Mouse (Mus musculus) MEL (cell line): ENCODE results near the gene Spice1.

Source experiments
- CTCF ChIP-seq, 3 experiments: IDR thresholded peaks in 2 of 3; conservative IDR thresholded peaks in 1 of 3; 2 replicates each; pipeline ENCODE4 v1.5.1; 2011 to 2012; ENCODE audit warnings: low read length in 3 of 3, low read depth in 2 of 3, mild to moderate bottlenecking in 2 of 3, improper control_type of control experiment in 1 of 3, inconsistent platforms in 1 of 3, mixed read lengths in 1 of 3, moderate library complexity in 1 of 3; ENCODE audit not compliant: control insufficient read depth in 1 of 3, insufficient read depth in 1 of 3, poor library complexity in 1 of 3, severe bottlenecking in 1 of 3
- E2F4 ChIP-seq: IDR thresholded peaks from 2 replicates; pipeline ENCODE4 v1.6.1; 2011; ENCODE audit warnings: low read depth, low read length, improper control_type of control experiment, borderline replicate concordance
- ELF1 ChIP-seq: IDR thresholded peaks from 2 replicates; pipeline ENCODE4 v1.6.1; 2014; ENCODE audit warnings: low read depth, mild to moderate bottlenecking, inconsistent platforms, low read length, improper control_type of control experiment, moderate library complexity
- POLR2AphosphoS2 ChIP-seq: IDR thresholded peaks from 2 replicates; pipeline ENCODE4 v1.6.1; 2011; ENCODE audit warnings: low read length, improper control_type of control experiment
- SMC3 ChIP-seq: IDR thresholded peaks from 2 replicates; pipeline ENCODE4 v1.6.1; 2011; ENCODE audit warnings: low read depth, low read length, improper control_type of control experiment
- USF2 ChIP-seq, 2 experiments: IDR thresholded peaks; 2 replicates each; pipeline ENCODE4 v1.6.1; 2011 to 2012; ENCODE audit warnings: improper control_type of control experiment in 2 of 2, low read length in 2 of 2, borderline replicate concordance in 1 of 2, inconsistent platforms in 1 of 2, low read depth in 1 of 2, mild to moderate bottlenecking in 1 of 2; ENCODE audit not compliant: insufficient read depth in 1 of 2
- ZC3H11A ChIP-seq: IDR thresholded peaks from 2 replicates; pipeline ENCODE4 v1.6.1; 2012; ENCODE audit warnings: low read depth, mild to moderate bottlenecking, inconsistent platforms, low read length, improper control_type of control experiment

- no peak for TF ChIP-seq ZC3H11A
- no peak for TF ChIP-seq USF2 (IDR thresholded peaks at IDR 0.05; ENCODE audit: borderline replicate concordance in 1 of 2, insufficient read depth in 1 of 2, low read depth in 1 of 2, low read length in 2 of 2)
- no peak for TF ChIP-seq CTCF (IDR thresholded peaks at IDR 0.05 in 2 of 3, conservative IDR thresholded peaks at IDR 0.05 in 1 of 3; ENCODE audit: control insufficient read depth in 1 of 3, insufficient read depth in 1 of 3, low read depth in 2 of 3, low read length in 3 of 3, poor library complexity in 1 of 3, severe bottlenecking in 1 of 3)
- no peak for TF ChIP-seq E2F4
- no peak for TF ChIP-seq POLR2AphosphoS2
- no peak for TF ChIP-seq SMC3
- TF ChIP-seq ELF1: no peak
Observed at GRCm38 (mm10) chr16:44331995-44332860, 14.7 kb upstream of the Spice1 start.
